Mouse (Mus musculus): ENCODE data around the gene Renbp.

GRCm38 (mm10) chrX:73942294-73942693 lies 11.6 kb upstream of the Renbp start:
- no peak for TF ChIP-seq POLR2A (IDR thresholded peaks at IDR 0.05; ENCODE audit: borderline replicate concordance, extremely low read depth, low read depth, low read length)
- no peak for TF ChIP-seq CTCF (IDR thresholded peaks at IDR 0.05; ENCODE audit: insufficient read depth, low read length)

Measured in lung, adult 2 months (tissue).